Mouse (Mus musculus) erythroblast, embryonic 14.5 days (primary cell): Measurements from ENCODE around the gene Evx1.

ENCODE experiments used
- GATA1 ChIP-seq: IDR thresholded peaks from 2 replicates; pipeline ENCODE4 v1.6.1; 2012; ENCODE audit warnings: low read length, inconsistent platforms, mixed read lengths
- TAL1 ChIP-seq: IDR thresholded peaks from 3 replicates; pipeline ENCODE4 v1.6.1; 2012; ENCODE audit warnings: low read length, inconsistent platforms, mixed read lengths

GRCm38 (mm10) chr6:52270494-52271480 lies 42.5 kb upstream of the Evx1 start:
- no peak for TF ChIP-seq TAL1
- no peak for TF ChIP-seq GATA1
